Mouse (Mus musculus) lung, postnatal 25 days (tissue): ENCODE measurements around the gene Kif17.
"Not testable (repeated sequence)": the region's sequence is repeated elsewhere in the genome, so short reads cannot be mapped to it uniquely, and the experiment has no call there.

Source experiments
- DNase-seq: peaks from one replicate; pipeline ENCODE4 v3.0.0; 2022; ENCODE audit warnings: low spot score

Kif17 gene

GRCm38 (mm10) chr4:138313795-138314194 lies 63.6 kb downstream of the Kif17 start:
- DNase-seq, result no peak

- DNase-seq, result no peak
These were observed 65.5 kb downstream of the Kif17 start for GRCm38 (mm10) chr4:138315781-138316180.

- DNase-seq, result no peak
These were observed 66.1 kb downstream of the Kif17 start for GRCm38 (mm10) chr4:138316369-138316768.

GRCm38 (mm10) chr4:138318509-138319266 lies 68.5 kb downstream of the Kif17 start:
- peak; percentile 40 for DNase-seq

GRCm38 (mm10) chr4:138319508-138319907 lies 69.3 kb downstream of the Kif17 start:
- peak; percentile 86 for DNase-seq

- DNase-seq, result no peak
These were observed 70.5 kb downstream of the Kif17 start for GRCm38 (mm10) chr4:138320711-138321110.

- no peak for DNase-seq
These were observed 71.3 kb downstream of the Kif17 start for GRCm38 (mm10) chr4:138321488-138321887.

- no peak for DNase-seq
These were observed 72.5 kb downstream of the Kif17 start for GRCm38 (mm10) chr4:138322692-138323091.

GRCm38 (mm10) chr4:138323753-138324152 lies 73.5 kb downstream of the Kif17 start:
- no peak for DNase-seq

GRCm38 (mm10) chr4:138324451-138324850 lies 74.2 kb downstream of the Kif17 start:
- DNase-seq, result no peak

GRCm38 (mm10) chr4:138325466-138326076 lies 75.3 kb downstream of the Kif17 start:
- peak; percentile 98 for DNase-seq

GRCm38 (mm10) chr4:138326077-138326695 lies 76.0 kb downstream of the Kif17 start, which contains the start of gene Pink1:
Gene Pink1 (minus strand): TSS chr4:138326307.
- DNase-seq, result peak; percentile 91

GRCm38 (mm10) chr4:138327155-138327554 lies 76.9 kb downstream of the Kif17 start:
- not testable (repeated sequence) for DNase-seq

- DNase-seq, result no peak
These were observed 77.7 kb downstream of the Kif17 start for GRCm38 (mm10) chr4:138327891-138328470.

- DNase-seq, result no peak
These were observed 80.0 kb downstream of the Kif17 start for GRCm38 (mm10) chr4:138330264-138330671.

GRCm38 (mm10) chr4:138331647-138332046 lies 81.4 kb downstream of the Kif17 start:
- DNase-seq, result no peak

- DNase-seq, result no peak
These were observed 82.9 kb downstream of the Kif17 start for GRCm38 (mm10) chr4:138333135-138333534.

- no peak for DNase-seq
These were observed 84.8 kb downstream of the Kif17 start for GRCm38 (mm10) chr4:138335036-138335435.

GRCm38 (mm10) chr4:138335648-138336047 lies 85.4 kb downstream of the Kif17 start:
- no peak for DNase-seq

- DNase-seq, result no peak
These were observed 86.6 kb downstream of the Kif17 start for GRCm38 (mm10) chr4:138336876-138337275.

- DNase-seq, result no peak
These were observed 87.1 kb downstream of the Kif17 start for GRCm38 (mm10) chr4:138337341-138337740.

- peak; percentile 48 for DNase-seq
These were observed 89.7 kb downstream of the Kif17 start for GRCm38 (mm10) chr4:138339963-138340362.

GRCm38 (mm10) chr4:138341393-138341792 lies 91.2 kb downstream of the Kif17 start:
- no peak for DNase-seq
